Mouse (Mus musculus): ENCODE measurements around the gene Far1. TPM values are rescaled to one million over a fixed set of nuclear protein-coding genes. Genes with fewer than 3 reads are reported as not detected.

Far1 gene
- total RNA-seq, 2 experiments from 2014 or later, result 79.9 to 93.3 TPM

Other genes with a start within 250 kb of the Far1 start
- gene Btbd10, start 144.4 kb upstream of the Far1 start, total RNA-seq (2014; fragmentation: Nextera tagmentation), result 14.8 and 15.4 TPM in 2 replicates
- 15.8 and 23.2 TPM in 2 replicates for gene Btbd10, start 144.4 kb upstream of the Far1 start, total RNA-seq (2017)
- gene Pth, start 125.3 kb upstream of the Far1 start, total RNA-seq (2014; fragmentation: Nextera tagmentation), result not detected in 2 replicates
- not detected in 2 replicates for gene Pth, start 125.3 kb upstream of the Far1 start, total RNA-seq (2017)